Mouse (Mus musculus): ENCODE results near the gene Cpn2.

DNA sequence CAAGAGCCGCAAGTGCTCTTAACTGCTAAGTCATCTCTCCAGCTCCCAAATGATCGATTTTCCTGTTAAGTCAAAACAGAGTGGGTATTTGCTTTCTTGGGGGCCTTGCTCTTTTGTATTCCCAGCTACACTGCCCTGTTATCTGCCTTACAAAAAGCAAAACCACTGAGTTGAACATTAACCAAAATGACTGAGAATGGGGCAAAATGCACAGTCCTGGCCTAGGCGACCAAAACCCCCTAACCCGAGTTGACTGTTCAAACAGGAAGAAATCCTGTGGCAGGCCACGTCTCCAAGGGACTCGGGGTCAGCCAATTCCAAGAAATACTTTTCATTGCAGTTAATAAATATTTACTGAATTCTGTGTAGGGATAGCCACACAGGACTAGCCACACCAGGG is 28.5 kb downstream of the Cpn2 start:
- TF ChIP-seq CTCF (IDR thresholded peaks at IDR 0.05; ENCODE audit: control insufficient read depth, insufficient read depth, insufficient read length), result no peak
- TF ChIP-seq MYOD1 (IDR thresholded peaks at IDR 0.05; ENCODE audit: control insufficient read depth, insufficient read length, low read depth), result no peak
- TF ChIP-seq MAX (IDR thresholded peaks at IDR 0.05), result no peak
- TF ChIP-seq MYOG (IDR thresholded peaks at IDR 0.05; ENCODE audit: control insufficient read depth, extremely low read depth, insufficient read length), result no peak
- TF ChIP-seq USF1 (IDR thresholded peaks at IDR 0.05; ENCODE audit: low read depth), result no peak
